Mouse (Mus musculus) liver, postnatal 0 days (tissue): ENCODE results near the gene Agrp. TPM values are rescaled to one million over a fixed set of nuclear protein-coding genes. Genes with fewer than 3 reads are reported as not detected.

ENCODE experiments used
- ATAC-seq: fragments of 200-750 bp; cut with Nextera tagmentation; 2 replicates; pipeline ENCODE4 v1.8.0; 2017; ENCODE audit warnings: mild to moderate bottlenecking, moderate library complexity
- DNase-seq: peaks from one replicate; pipeline ENCODE4 v3.0.0-alpha.2; 2016
- H3K27ac ChIP-seq: fragments of 300-500 bp; sonication (generic); 2 replicates; pipeline ENCODE4 v1.5.1; 2014; ENCODE audit warnings: antibody characterized with exemption, moderate library complexity, mild to moderate bottlenecking, low read depth
- H3K27me3 ChIP-seq: fragments of 300-500 bp; sonication (generic); 2 replicates; pipeline ENCODE4 v1.6.1; 2014; ENCODE audit warnings: low read length, control low read depth, mixed read lengths; ENCODE audit not compliant: insufficient read depth
- H3K36me3 ChIP-seq: fragments of 300-500 bp; sonication (generic); replicated peaks from 2 replicates; pipeline ENCODE4 v1.6.1; 2014; ENCODE audit warnings: mild to moderate bottlenecking, control low read depth, low read length, moderate library complexity, mixed read lengths; ENCODE audit not compliant: insufficient read depth
- H3K4me1 ChIP-seq: fragments of 300-500 bp; sonication (generic); 2 replicates; pipeline ENCODE4 v1.6.1; 2014; ENCODE audit warnings: antibody characterized with exemption, mild to moderate bottlenecking, control low read depth; ENCODE audit not compliant: insufficient read depth
- H3K4me2 ChIP-seq: fragments of 300-500 bp; sonication (generic); 2 replicates; pipeline ENCODE4 v1.6.1; 2014; ENCODE audit warnings: low read depth, mild to moderate bottlenecking, low read length, moderate library complexity, mixed read lengths
- H3K4me3 ChIP-seq: fragments of 300-500 bp; sonication (generic); 2 replicates; pipeline ENCODE4 v1.5.1; 2014; ENCODE audit warnings: low read depth, low read length
- H3K9ac ChIP-seq: fragments of 300-500 bp; sonication (generic); replicated peaks from 2 replicates; pipeline ENCODE4 v1.6.1; 2014; ENCODE audit warnings: mild to moderate bottlenecking, moderate library complexity
- H3K9me3 ChIP-seq: fragments of 300-500 bp; sonication (generic); 2 replicates; pipeline ENCODE4 v1.6.1; 2016; ENCODE audit warnings: mild to moderate bottlenecking, control low read depth, low read length, mixed read lengths
- CTCF ChIP-seq: sonication (generic); IDR thresholded peaks from 2 replicates; pipeline ENCODE4 v1.5.1; 2016; ENCODE audit warnings: antibody characterized with exemption, low read depth
- EP300 ChIP-seq: IDR thresholded peaks from 2 replicates; pipeline ENCODE4 v1.6.1; 2016; ENCODE audit warnings: antibody characterized with exemption, low read depth, mild to moderate bottlenecking
- WGBS: fragments of 180-500 bp; shearing (Covaris S2); extraction: QIAGEN DNeasy Blood & Tissue Kit; methylation state at CpG from one replicate; pipeline ENCODE4 v1.1.7; 2014; ENCODE audit not compliant: insufficient replicate concordance; 5-methylcytosine and 5-hydroxymethylcytosine counted together
- microRNA counts: library from miRNA; unstranded; fragments of <30 nt; microRNA quantifications from one replicate; lab custom pipeline; 2015
- microRNA-seq: library from miRNA; unstranded; fragments of <30 nt; microRNA quantifications from one replicate; pipeline ENCODE4, GENCODE M21; 2016
- polyA plus RNA-seq: library from polyadenylated mRNA; unstranded; fragments of >200 nt; fragmentation: Nextera tagmentation; extraction: Ambion mirVana; gene quantifications from 2 replicates; pipeline ENCODE4 v1.2.1, GENCODE M21; 2015

Agrp gene
- polyA plus RNA-seq, 1 experiment from 2014 or later, result not detected

DNA sequence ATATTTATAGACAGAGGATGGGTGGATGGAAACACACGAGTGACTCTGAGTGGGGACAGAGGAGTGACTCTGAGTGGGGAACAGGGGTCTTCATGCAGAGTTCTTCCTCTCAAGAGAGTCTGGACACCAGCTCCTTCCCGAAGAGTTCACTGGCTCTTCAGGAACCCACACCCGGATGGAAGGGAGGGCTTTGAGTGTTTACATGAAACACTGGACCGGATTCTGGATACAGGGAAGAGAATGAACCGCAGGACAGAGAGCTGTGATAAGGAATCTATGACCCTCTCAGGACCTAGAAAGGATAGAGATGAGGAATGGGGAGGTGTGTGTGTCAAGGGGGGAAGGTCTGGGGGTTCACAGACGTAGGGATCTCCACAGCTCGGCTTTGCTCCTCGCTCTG, 119.8 kb downstream of the Agrp start:
- Histone ChIP-seq H3K4me2 (0 out of 2 replicates have a peak overlapping the region, but pooled peaks have one; percentile 97), H3K4me3 (no peak overlapping the region), H3K4me1 (peaks cover 22% of the 10 kb centered on the region), H3K36me3 (0 out of 2 replicates have a peak, but pooled peaks cover 8% of the 10 kb centered on the region), H3K27me3 (peaks cover 36% of the 10 kb centered on the region), H3K9me3 (no peaks in the 10 kb centered on the region), H3K27ac (no peak overlapping the region), H3K9ac (no peak overlapping the region)
- TF ChIP-seq EP300 (no peak), CTCF (no peak)
- DNase-seq (no peak), ATAC-seq (no peak)
- 35% methylated on average over 8 of the region's 8 CpGs for WGBS

MicroRNAs within 50 kb of the gene (microRNA counts, 519-probe panel; counts per million panel counts)
- microRNA mmu-miR-1966 (lab: Ali Mortazavi, UCI), result not detected

Small RNA genes within 50 kb of the gene (microRNA-seq; reads per million reads assigned to microRNA genes)
- gene Mir1966, result not detected

Other genes starting within 250 kb of the Agrp start
- gene Kctd19, start 223.9 kb downstream of the Agrp start, polyA plus RNA-seq, result not detected in 2 replicates
- gene Lrrc36, start 223.8 kb downstream of the Agrp start, polyA plus RNA-seq, result 0.09 and 0.11 TPM in 2 replicates
- 1.4 and 3.8 TPM in 2 replicates for gene Tppp3, start 165.9 kb downstream of the Agrp start, polyA plus RNA-seq
- 2.1 and 2.3 TPM in 2 replicates for gene Zdhhc1, start 140.5 kb downstream of the Agrp start, polyA plus RNA-seq
- gene Hsd11b2, start 118.6 kb downstream of the Agrp start, polyA plus RNA-seq, result 0.13 TPM in 1 of 2 replicates, not detected in the other
- gene Atp6v0d1, start 71.3 kb downstream of the Agrp start, polyA plus RNA-seq, result 48.0 and 50.2 TPM in 2 replicates
- 6.2 and 6.8 TPM in 2 replicates for gene Ripor1, start 32.1 kb downstream of the Agrp start, polyA plus RNA-seq
- 41.1 and 42.2 TPM in 2 replicates for gene Ctcf, start 825 bp downstream of the Agrp start, polyA plus RNA-seq
- 0.73 and 0.88 TPM in 2 replicates for gene Carmil2, start 48.9 kb upstream of the Agrp start, polyA plus RNA-seq
- 20.6 and 22.4 TPM in 2 replicates for gene Acd, start 63.7 kb upstream of the Agrp start, polyA plus RNA-seq
- gene Pard6a, start 63.8 kb upstream of the Agrp start, polyA plus RNA-seq, result 5.0 and 6.6 TPM in 2 replicates
- gene 4933405L10Rik, start 70.3 kb upstream of the Agrp start, polyA plus RNA-seq, result not detected in 2 replicates
- 2.9 and 3.3 TPM in 2 replicates for gene Enkd1, start 70.8 kb upstream of the Agrp start, polyA plus RNA-seq
- gene Gfod2, start 121.3 kb upstream of the Agrp start, polyA plus RNA-seq, result 2.4 and 2.9 TPM in 2 replicates
- gene Ranbp10, start 190.0 kb upstream of the Agrp start, polyA plus RNA-seq, result 18.9 and 20.9 TPM in 2 replicates
- gene Tsnaxip1, start 190.3 kb upstream of the Agrp start, polyA plus RNA-seq, result not detected in 2 replicates
- 8.9 and 9.0 TPM in 2 replicates for gene Cenpt, start 215.9 kb upstream of the Agrp start, polyA plus RNA-seq
- gene Thap11, start 217.7 kb upstream of the Agrp start, polyA plus RNA-seq, result 19.6 and 21.5 TPM in 2 replicates
- 67.6 and 71.9 TPM in 2 replicates for gene Nutf2, start 223.2 kb upstream of the Agrp start, polyA plus RNA-seq
- 5.8 and 7.2 TPM in 2 replicates for gene Edc4, start 243.5 kb upstream of the Agrp start, polyA plus RNA-seq